Comparison of ENCODE assay signal across 8 mouse cellular contexts in genomic region chr5:135933222-135933899, GRCm38 (mm10). TPM values are rescaled to one million over a fixed set of nuclear protein-coding genes. Genes with fewer than 3 reads are reported as not detected.
DNase-seq lines count a peak whose midpoint lies in the region; ATAC-seq lines count a peak whose summit lies in the region.

No protein-coding gene starts in this region.

- no peak for ATAC-seq in kidney, embryonic 14.5 days (ENCODE audit: low FRiP score, low TSS enrichment)
- ATAC-seq in hindbrain, embryonic 16.5 days: no peak
- ATAC-seq in midbrain, embryonic 16.5 days: no peak

- 10% methylated on average over 12 of the region's 12 CpGs for WGBS in kidney, embryonic 14.5 days
- WGBS in hindbrain, embryonic 16.5 days: 7% methylated on average over 12 of the region's 12 CpGs
- WGBS in midbrain, embryonic 16.5 days: 4% methylated on average over 12 of the region's 12 CpGs

- no peak for DNase-seq in kidney, adult 18-20 months
- DNase-seq in cerebellum, adult 8-10 months: no peak
- DNase-seq in layer of hippocampus, postnatal 36 days: no peak
- DNase-seq in cerebellum, postnatal 10 days: no peak

- peaks cover 11% of the 10 kb centered on the region; the same call in 1 of the 2 replicates for H3K4me1 ChIP-seq in kidney, embryonic 14.5 days (ENCODE audit: control insufficient read depth, insufficient read depth, low read length)
- H3K4me1 ChIP-seq in brown adipose tissue, adult 24 weeks (ENCODE audit: control insufficient read depth, insufficient read depth, insufficient read length, low read length): peaks cover 6% of the 10 kb centered on the region; the same call in 1 of the 2 replicates
- H3K4me1 ChIP-seq in hindbrain, embryonic 16.5 days (ENCODE audit: control insufficient read depth, insufficient read depth, low read depth, low read length): peaks cover 32% of the 10 kb centered on the region
- H3K4me1 ChIP-seq in midbrain, embryonic 16.5 days (ENCODE audit: control insufficient read depth, insufficient read depth, low read length): peaks cover 39% of the 10 kb centered on the region

- peak overlapping the region; percentile 87 for H3K4me3 ChIP-seq in kidney, embryonic 14.5 days (ENCODE audit: low read length)
- peak overlapping the region; percentile 76 for H3K4me3 ChIP-seq in brown adipose tissue, adult 24 weeks (ENCODE audit: insufficient read depth, low read depth, low read length)
- H3K4me3 ChIP-seq in hindbrain, embryonic 16.5 days (ENCODE audit: low read length): peak overlapping the region; percentile 80
- peak overlapping the region; percentile 77 for H3K4me3 ChIP-seq in midbrain, embryonic 16.5 days (ENCODE audit: low read depth, low read length)

- H3K9ac ChIP-seq in kidney, embryonic 14.5 days (ENCODE audit: low read depth, low read length): peak overlapping the region; percentile 82
- peak overlapping the region; percentile 94 for H3K9ac ChIP-seq in hindbrain, embryonic 16.5 days (ENCODE audit: low read depth, low read length)
- H3K9ac ChIP-seq in midbrain, embryonic 16.5 days (ENCODE audit: low read depth, low read length): peak overlapping the region; percentile 88

- H3K4me2 ChIP-seq in kidney, embryonic 14.5 days (replicated peaks; ENCODE audit: low read depth, low read length): peak overlapping the region; percentile 65
- peak overlapping the region; percentile 55 for H3K4me2 ChIP-seq in hindbrain, embryonic 16.5 days (ENCODE audit: low read length)
- peak overlapping the region; percentile 85 for H3K4me2 ChIP-seq in midbrain, embryonic 16.5 days (ENCODE audit: low read length)

- peaks cover 40% of the 10 kb centered on the region for H3K36me3 ChIP-seq in kidney, embryonic 14.5 days (ENCODE audit: control insufficient read depth, insufficient read depth, low read length)
- H3K36me3 ChIP-seq in hindbrain, embryonic 16.5 days (ENCODE audit: control insufficient read depth, insufficient read depth, low read length): peaks cover 17% of the 10 kb centered on the region
- H3K36me3 ChIP-seq in midbrain, embryonic 16.5 days (ENCODE audit: control insufficient read depth, insufficient read depth, low read length): peaks cover 12% of the 10 kb centered on the region

- no peaks in the 10 kb centered on the region for H3K9me3 ChIP-seq in kidney, embryonic 14.5 days (ENCODE audit: control insufficient read depth, low read length)
- H3K9me3 ChIP-seq in hindbrain, embryonic 16.5 days (ENCODE audit: control insufficient read depth, low read length): no peaks in the 10 kb centered on the region
- no peaks in the 10 kb centered on the region for H3K9me3 ChIP-seq in midbrain, embryonic 16.5 days (replicated peaks; ENCODE audit: control insufficient read depth, low read length, poor library complexity, severe bottlenecking)

- H3K27me3 ChIP-seq in kidney, embryonic 14.5 days (ENCODE audit: control insufficient read depth, insufficient read depth, low read length): no peaks in the 10 kb centered on the region
- H3K27me3 ChIP-seq in hindbrain, embryonic 16.5 days (replicated peaks; ENCODE audit: control insufficient read depth, insufficient read depth, low read length): no peaks in the 10 kb centered on the region
- H3K27me3 ChIP-seq in midbrain, embryonic 16.5 days (ENCODE audit: control insufficient read depth, insufficient read depth, low read depth, low read length): no peaks in the 10 kb centered on the region

- H3K27ac ChIP-seq in kidney, embryonic 14.5 days (ENCODE audit: low read depth, low read length): peak overlapping the region; percentile 98
- H3K27ac ChIP-seq in brown adipose tissue, adult 24 weeks (replicated peaks; ENCODE audit: low read depth, low read length): peak overlapping the region; percentile 93
- H3K27ac ChIP-seq in hindbrain, embryonic 16.5 days (ENCODE audit: low read depth, low read length): peak overlapping the region; percentile 97
- H3K27ac ChIP-seq in midbrain, embryonic 16.5 days (ENCODE audit: low read length): peak overlapping the region; percentile 99

RNA-seq across cellular contexts. Expression of gene Ywhag, which starts 1.1 kb away (rescaled TPM):
- polyA plus RNA-seq in kidney, embryonic 14.5 days (2014; fragmentation: Nextera tagmentation; extraction: Ambion mirVana): 90.2 and 105 TPM in 2 replicates
- 499 and 545 TPM in 2 replicates for polyA plus RNA-seq in brown adipose tissue, adult 24 weeks (2012; ENCODE audit: insufficient read depth, insufficient read length, missing spikeins)
- polyA plus RNA-seq in hindbrain, embryonic 16.5 days (2015; fragmentation: Nextera tagmentation; extraction: Ambion mirVana): 996 and 1,023 TPM in 2 replicates
- 1,035 and 1,054 TPM in 2 replicates for polyA plus RNA-seq in midbrain, embryonic 16.5 days (2015; fragmentation: Nextera tagmentation; extraction: Ambion mirVana)
- 1,000 to 10,000 TPM; 1,259 to 1,347 TPM for total RNA-seq in layer of hippocampus, postnatal 36 days (2021)

RNA-seq across cellular contexts. Expression of gene Ssc4d, which starts 41.0 kb away (rescaled TPM):
- 10.2 and 10.3 TPM in 2 replicates for polyA plus RNA-seq in kidney, embryonic 14.5 days (2014; fragmentation: Nextera tagmentation; extraction: Ambion mirVana)
- polyA plus RNA-seq in brown adipose tissue, adult 24 weeks (2012; ENCODE audit: insufficient read depth, insufficient read length, missing spikeins): 2.9 and 6.7 TPM in 2 replicates
- 2.9 and 3.4 TPM in 2 replicates for polyA plus RNA-seq in hindbrain, embryonic 16.5 days (2015; fragmentation: Nextera tagmentation; extraction: Ambion mirVana)
- 1.8 and 1.9 TPM in 2 replicates for polyA plus RNA-seq in midbrain, embryonic 16.5 days (2015; fragmentation: Nextera tagmentation; extraction: Ambion mirVana)
- total RNA-seq in layer of hippocampus, postnatal 36 days (2021): 1 to 10 TPM; 1.4 to 1.7 TPM

RNA-seq across cellular contexts. Expression of gene Hspb1, which starts 45.6 kb away (rescaled TPM):
- polyA plus RNA-seq in kidney, embryonic 14.5 days (2014; fragmentation: Nextera tagmentation; extraction: Ambion mirVana): 32.4 and 36.9 TPM in 2 replicates
- 233 and 423 TPM in 2 replicates for polyA plus RNA-seq in brown adipose tissue, adult 24 weeks (2012; ENCODE audit: insufficient read depth, insufficient read length, missing spikeins)
- 15.6 and 29.6 TPM in 2 replicates for polyA plus RNA-seq in hindbrain, embryonic 16.5 days (2015; fragmentation: Nextera tagmentation; extraction: Ambion mirVana)
- 9.6 and 10.1 TPM in 2 replicates for polyA plus RNA-seq in midbrain, embryonic 16.5 days (2015; fragmentation: Nextera tagmentation; extraction: Ambion mirVana)
- 10 to 100 TPM; 19.2 to 28.1 TPM for total RNA-seq in layer of hippocampus, postnatal 36 days (2021)

RNA-seq across cellular contexts. Expression of gene Zp3, which starts 46.5 kb away (rescaled TPM):
- polyA plus RNA-seq in kidney, embryonic 14.5 days (2014; fragmentation: Nextera tagmentation; extraction: Ambion mirVana): 0.29 TPM in 1 of 2 replicates, not detected in the other
- polyA plus RNA-seq in brown adipose tissue, adult 24 weeks (2012; ENCODE audit: insufficient read depth, insufficient read length, missing spikeins): not detected in 2 replicates
- polyA plus RNA-seq in hindbrain, embryonic 16.5 days (2015; fragmentation: Nextera tagmentation; extraction: Ambion mirVana): 0.15 TPM in 1 of 2 replicates, not detected in the other
- polyA plus RNA-seq in midbrain, embryonic 16.5 days (2015; fragmentation: Nextera tagmentation; extraction: Ambion mirVana): 0.23 TPM in 1 of 2 replicates, not detected in the other
- total RNA-seq in layer of hippocampus, postnatal 36 days (2021): not detected
